Mouse (Mus musculus) left cerebral cortex, adult 11 months (tissue): ENCODE results near the gene Vgll4.

Experiments
- DNase-seq: peaks from one replicate; pipeline ENCODE4 v3.0.0; 2022; ENCODE audit warnings: low spot score

Vgll4 gene

DNA sequence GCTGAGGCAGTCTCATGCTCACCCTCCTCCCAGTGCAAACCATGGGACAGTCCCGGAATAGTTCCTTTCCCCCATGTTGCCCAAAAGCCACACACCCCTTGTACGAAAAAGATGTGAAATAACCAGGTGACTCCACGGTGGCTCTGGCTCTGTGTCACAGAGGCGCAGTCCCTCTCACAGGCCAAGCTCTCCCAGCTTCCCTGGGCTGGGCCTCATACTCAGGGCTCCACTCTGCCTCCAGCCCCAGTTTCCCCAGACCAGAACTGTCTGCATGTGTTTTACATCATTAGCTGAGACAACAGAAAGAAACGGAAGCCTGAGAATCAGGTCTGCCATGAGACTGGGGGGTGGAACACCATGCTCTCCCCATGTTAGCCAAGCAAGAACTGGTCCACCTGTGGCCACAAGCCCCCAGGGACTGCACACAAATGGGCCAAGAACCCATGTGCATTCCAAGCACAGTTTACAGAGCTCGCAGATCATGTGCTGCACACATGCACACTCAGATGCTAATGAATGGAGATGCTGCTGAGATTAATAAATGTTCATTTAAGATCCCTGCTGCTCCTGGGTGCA lies 100.2 kb downstream of the Vgll4 start:
- no peak for DNase-seq

GRCm38 (mm10) chr6:114868656-114869055 lies 101.1 kb downstream of the Vgll4 start:
- DNase-seq = no peak

DNA sequence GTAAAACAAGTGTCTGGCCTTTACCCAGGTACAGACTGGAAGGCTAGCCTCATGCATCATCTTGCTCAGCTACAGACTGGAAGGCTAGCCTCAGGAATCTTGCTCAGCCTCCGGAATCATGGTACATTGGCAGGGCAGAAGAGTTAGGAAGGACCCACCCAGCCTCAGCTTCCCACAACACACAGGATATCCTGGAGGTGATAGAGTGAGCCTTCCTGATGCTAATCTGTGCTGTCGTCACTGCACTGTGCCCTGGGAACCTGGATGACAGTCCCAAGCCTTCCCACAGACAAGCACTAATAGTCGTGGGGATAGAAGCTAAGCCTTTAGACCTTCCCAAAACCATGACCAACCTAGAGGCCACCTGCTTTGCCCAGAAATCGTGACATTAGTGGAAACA lies 103.2 kb downstream of the Vgll4 start:
- DNase-seq = no peak

DNA sequence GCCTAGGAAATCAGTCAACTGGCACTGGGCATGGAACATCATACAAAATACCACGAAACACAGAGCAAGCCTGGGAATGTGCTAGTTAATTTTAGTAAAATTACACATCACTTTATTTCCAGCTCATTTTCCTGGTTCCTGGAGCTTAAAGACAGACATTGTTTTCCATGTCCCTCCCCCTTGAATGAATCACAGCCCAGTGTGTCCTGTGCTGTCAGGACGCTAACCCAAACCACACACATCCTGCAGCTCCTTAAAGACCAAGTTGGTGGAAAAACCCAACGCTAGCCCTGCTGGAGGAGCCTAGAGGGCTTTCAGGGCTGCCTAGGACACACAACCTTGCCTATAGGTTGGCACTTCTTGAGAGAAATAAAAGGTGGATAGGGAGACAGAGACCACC lies 103.7 kb downstream of the Vgll4 start:
- no peak for DNase-seq

DNA sequence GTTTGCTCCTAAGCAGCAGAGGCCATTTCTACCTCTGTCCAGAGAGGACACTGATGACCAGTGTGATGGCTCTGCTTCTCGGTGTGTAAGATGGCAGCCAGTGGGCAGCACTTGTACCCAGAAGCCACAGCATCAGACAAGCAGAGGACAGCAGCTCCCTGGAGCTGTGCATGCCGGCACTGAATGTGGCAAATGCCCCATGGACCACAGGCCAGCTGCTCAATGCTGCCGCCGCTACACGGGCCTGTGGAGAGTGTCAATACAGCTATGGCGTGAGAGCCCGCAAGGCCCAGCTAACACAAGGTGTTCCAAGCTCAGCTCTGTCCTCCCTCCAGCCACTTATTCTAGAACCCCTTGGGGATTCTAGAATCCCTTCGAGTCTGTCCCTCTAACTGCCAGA lies 105.4 kb downstream of the Vgll4 start:
- DNase-seq = no peak

DNA sequence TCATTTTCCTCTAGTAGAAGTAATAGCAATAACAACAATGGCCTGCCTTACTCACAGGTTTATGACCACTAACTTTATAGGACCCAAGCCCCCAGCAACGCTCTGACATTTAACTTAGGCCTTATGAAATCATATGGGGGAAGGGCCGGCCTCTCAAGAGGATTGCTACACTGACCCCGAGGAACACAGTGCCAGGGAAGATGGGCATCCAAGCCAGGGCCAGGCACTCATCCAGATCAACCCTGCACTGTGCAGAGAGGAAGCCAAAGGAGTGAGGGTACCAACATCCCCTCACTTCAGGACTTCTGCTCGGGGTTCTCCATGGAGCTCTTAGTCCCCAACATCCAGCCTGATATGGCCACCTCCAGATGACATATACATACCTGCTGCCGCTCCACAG lies 106.3 kb downstream of the Vgll4 start:
- no peak for DNase-seq

- no peak for DNase-seq
These were observed 107.7 kb downstream of the Vgll4 start for GRCm38 (mm10) chr6:114862046-114862445.

GRCm38 (mm10) chr6:114861591-114861990 lies 108.2 kb downstream of the Vgll4 start:
- no peak for DNase-seq

DNA sequence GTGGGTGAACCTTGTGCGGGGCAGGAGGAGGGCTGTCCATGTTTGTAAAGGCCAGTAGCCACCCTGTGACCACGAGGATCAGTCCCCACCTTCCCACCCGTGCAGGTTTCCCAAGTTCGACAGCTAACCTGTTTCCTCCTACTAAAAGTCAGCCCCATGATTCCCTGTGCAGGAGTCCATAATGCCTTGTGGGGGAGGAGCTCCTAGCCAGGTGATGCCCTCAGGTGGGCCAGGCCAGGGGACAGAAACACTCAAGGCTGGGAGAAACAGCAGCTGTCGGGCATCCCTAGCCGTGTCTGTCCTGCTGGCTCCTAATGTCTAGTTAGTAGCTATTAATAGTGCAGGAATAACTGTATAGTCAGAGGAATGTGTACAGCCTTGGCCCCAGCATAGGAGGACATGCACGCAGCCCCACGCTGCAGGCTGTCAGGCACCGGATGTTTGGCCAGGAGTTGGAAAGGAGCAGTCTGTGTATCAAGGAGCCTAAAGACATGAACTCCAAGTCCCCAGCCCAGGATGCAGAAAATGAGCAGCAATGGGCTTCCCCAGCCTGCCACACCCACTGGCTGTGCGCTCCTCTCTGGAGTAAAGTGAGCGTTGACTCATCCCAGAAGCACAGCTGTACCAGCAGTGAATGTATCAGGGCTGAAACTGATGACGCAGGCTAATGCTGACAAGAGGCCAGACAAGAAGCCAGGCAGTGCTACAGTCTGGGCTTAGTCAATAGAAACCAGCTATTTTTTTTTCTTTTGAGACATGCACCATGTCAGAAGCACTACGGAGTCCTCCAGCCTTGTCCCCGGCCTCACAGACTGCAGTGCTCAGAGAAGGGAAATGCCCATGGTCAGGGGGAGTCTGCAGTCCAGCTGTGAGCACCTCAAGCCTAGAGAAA lies 108.9 kb downstream of the Vgll4 start:
- DNase-seq = no peak

- no peak for DNase-seq
These were observed 111.1 kb downstream of the Vgll4 start for GRCm38 (mm10) chr6:114858722-114859053.

DNA sequence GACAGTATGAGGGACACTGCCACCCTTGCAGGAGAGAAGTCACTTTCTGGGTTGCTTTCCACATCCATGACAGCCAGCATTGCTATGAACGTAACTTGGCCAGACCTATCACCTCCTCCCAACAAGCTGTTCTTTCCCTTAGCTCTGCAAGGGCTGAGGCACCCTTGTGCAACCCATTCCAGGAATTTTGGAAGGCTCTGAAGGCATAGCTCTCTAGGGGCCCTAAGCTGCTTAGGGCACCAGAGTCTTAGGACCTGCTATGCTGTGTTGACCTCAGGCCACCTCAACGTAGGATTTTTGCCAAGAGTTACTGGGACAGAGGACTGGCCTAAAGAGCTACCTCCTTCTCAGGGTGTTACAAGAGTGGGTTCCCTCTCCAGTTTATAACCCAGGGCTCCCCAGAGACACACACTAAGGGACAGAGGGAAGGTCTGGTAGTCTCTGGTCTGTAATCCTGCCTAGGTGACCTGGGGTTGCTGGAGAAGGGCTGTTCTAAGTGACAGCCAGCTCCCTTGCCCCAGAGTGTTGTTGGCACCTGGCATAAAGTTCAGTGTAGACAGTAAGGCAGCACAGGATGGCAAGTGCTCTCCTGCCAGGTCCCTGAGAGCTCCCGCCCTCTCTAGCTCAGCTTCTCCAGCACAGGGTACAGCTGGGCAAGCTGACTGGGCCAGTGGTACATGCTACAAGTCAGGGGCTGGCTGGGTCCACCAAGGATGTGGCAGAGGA lies 111.6 kb downstream of the Vgll4 start:
- DNase-seq = no peak

- DNase-seq = no peak
These were observed 113.3 kb downstream of the Vgll4 start for GRCm38 (mm10) chr6:114856501-114856900.

GRCm38 (mm10) chr6:114855644-114856043 lies 114.2 kb downstream of the Vgll4 start:
- DNase-seq = no peak

DNA sequence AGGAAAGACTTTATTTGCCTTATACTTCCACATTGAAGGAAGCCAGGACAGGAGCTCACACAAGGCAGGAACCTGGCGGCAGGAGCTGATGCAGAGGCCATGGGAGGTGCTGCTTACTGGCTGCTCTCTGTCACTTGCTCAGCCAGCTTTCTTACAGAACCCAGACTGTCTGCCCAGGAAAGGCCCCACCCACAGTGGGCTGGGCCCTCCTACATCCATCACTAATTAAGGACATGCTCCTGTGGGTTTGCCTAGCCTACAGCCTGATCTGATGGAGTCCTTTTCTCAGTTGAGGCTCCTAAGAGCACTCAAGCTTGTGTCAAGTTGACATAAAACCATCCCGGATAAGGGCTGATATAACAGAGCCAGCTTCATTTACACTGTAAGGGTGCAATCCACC lies 115.4 kb downstream of the Vgll4 start:
- DNase-seq = no peak

- no peak for DNase-seq
These were observed 117.1 kb downstream of the Vgll4 start for GRCm38 (mm10) chr6:114852739-114853138.

DNA sequence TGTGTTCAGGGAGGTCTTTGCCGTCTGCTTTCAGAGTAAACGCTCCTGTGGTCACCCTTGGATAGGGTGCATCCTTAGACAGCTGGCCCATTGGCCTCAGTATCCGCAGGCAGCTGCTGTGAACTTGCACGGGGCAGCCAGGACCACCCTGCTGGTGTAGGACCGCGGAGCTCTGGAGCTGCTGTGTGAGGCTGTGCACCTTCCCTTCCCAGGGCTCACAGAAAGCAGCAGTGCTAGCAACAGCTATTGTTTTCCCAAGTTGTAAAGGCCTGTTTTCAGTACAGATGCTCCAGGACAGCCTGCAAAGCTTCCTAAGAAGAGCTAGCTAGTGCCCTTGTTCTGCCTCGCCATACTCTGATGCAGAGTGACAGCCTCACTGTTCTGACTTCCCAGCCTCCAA lies 118.1 kb downstream of the Vgll4 start:
- no peak for DNase-seq

DNA sequence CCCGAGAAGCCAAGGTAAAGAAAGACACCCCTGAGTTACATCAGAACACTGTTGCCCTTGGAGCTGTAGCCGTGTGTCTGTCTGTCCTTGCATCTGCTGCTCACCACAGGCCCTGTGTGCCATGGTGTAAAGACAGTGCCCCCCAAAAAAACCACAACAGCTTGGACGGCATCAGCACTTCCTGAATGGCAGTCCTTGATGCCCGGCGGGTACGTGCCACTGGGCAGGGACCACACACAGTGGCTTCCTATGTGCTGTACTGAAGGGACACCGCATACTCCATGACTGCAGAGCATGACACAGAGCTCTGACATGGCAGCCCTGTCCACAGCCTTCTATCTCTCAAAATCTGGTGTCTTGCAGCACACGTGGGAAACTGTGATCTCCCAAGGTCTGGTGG lies 120.0 kb downstream of the Vgll4 start:
- DNase-seq = no peak

DNA sequence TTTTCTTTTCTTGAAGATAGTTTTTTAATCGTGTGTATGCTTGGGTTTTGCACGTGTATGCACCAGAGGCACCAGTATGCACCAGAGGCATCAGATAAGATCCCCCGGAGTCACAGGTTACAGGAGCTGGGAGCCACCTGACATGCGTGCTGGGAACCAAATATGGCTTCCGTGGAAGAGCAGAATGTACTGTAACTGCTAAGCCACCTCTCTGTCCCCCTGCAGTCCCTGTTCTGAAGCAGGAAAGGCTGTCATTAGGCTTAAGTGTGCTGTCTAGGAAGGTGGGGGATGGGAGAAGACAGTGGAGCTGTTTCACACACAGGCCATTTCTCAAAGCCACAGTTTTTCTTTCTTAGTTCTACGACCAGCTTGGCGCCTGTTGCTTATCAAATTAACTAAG lies 121.0 kb downstream of the Vgll4 start:
- DNase-seq = no peak

GRCm38 (mm10) chr6:114847582-114848174 lies 122.1 kb downstream of the Vgll4 start:
- DNase-seq = no peak

GRCm38 (mm10) chr6:114846153-114846772 lies 123.5 kb downstream of the Vgll4 start:
- no peak for DNase-seq

DNA sequence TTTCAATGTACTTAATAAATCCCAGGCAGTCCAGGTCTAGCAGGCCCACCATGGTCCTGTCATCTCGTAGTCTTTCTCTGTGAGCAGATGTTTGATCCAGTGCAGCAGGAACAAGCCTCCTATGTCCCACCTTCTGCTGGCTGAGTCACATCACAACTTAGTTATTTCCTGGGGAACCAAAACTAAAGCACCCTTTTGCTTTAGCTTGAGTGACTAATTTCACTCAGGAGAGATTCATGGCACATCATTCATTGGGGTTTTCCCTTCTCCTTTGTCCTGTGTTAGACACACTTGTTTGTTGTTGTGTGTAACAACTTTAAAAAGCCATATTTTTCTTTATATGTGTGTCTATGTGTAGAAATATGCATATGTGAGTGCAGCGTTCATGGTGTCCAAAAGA lies 126.9 kb downstream of the Vgll4 start:
- DNase-seq = no peak

DNA sequence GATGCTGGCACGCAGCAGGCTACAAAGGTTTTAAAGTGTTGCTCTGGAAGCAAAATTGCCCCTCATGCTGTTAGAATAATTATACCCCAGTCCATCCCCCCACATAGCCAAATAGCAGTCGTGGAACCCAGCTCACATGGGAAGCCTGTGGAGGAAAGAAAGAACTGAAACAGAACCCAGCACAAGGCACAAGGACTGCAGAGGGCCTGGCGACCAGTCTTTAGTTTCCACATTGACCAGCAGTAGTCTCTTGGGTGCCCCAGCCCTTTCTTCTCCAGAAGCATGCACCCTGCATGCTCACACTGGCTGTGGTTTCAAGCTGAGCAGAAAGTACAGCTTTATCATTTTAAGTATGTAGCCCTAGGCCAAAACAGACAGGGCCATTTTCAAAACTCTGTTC lies 127.7 kb downstream of the Vgll4 start:
- no peak for DNase-seq
